Mouse (Mus musculus): ENCODE results near the gene Elmod3. TPM values are rescaled to one million over a fixed set of nuclear protein-coding genes. Genes with fewer than 3 reads are reported as not detected.

Elmod3 gene
- total RNA-seq, 4 experiments from 2014 or later, result 24.3 to 30.2 (median 26.8) TPM

DNA sequence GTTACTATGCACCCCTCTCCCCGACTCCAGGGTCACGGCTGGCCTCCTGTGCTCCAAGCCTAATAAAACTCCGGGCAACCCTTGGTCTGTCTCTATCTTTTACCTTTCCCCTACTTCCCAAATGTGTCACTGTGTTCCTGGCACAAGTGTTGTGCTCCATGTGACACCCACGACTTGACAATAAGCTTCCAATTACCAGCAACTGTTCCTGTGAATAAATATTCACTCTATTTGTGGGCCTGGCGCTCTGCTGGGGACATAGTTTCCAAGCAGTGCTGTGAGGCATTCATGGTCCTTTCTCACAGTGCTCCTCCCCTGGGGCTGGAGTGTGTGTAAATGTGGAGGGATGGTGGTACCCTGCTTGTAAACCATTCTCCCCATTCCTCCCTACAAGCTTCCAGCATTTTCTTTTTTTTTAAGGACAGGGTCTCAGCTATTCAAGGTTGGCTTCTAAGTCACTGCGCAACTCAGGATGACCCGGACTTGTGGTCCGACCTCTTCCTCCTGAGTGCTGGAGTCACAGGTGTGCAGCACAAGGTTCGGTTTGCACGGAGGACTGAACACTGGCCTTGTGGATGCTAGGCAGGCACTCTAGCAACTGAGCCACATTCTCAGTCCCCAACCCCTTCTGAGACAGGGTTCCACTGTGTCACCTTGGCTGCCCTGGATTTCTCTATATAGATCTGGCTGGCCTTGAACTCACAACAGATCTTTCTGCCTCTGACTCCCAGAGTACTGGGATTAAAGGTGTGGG, 27.4 kb downstream of the Elmod3 start:
- DNase-seq (ENCODE audit: low spot score in 2 of 2), result peak; percentile 41 to 59

DNA sequence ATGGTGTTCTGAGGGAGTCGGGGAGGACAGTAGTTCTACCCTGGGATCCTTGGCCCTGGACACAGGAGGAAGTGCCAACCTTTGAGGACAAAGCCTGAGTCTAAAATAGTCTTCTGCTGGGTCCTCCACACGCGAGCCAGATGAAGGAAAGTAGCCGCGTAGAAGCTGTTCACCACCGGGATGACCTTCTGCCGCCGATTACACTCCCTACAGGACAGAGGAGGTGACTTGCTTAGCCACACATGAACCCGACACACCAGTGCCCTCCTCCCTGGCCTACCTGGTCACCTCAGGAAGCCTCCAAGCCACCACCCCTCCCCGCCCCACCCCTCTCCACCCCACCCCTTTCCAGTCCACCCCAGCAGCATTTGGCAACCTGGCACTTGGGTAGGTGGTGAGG, 29.5 kb downstream of the Elmod3 start:
- DNase-seq (ENCODE audit: low spot score in 2 of 2), result no peak

DNA sequence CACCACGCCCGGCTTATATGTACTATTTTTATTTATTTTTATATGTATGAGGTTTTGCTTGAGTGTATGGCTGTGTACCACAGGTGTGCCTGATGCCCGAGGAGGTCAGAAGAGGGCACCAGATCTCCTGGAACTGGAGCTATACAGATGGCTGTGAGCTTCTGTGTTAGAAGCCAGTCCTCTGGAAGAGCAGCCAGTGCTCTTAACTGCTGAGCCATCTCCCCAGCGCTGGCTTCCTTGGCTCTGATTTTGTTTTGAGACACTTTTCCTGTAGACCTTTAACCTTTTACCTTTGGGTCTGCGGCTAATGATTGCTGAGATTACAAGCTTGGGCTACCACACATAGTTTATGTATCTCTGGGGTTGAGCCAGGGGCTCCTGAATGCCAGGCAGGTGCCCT, 30.7 kb downstream of the Elmod3 start:
- DNase-seq (ENCODE audit: low spot score in 2 of 2), result no peak

DNA sequence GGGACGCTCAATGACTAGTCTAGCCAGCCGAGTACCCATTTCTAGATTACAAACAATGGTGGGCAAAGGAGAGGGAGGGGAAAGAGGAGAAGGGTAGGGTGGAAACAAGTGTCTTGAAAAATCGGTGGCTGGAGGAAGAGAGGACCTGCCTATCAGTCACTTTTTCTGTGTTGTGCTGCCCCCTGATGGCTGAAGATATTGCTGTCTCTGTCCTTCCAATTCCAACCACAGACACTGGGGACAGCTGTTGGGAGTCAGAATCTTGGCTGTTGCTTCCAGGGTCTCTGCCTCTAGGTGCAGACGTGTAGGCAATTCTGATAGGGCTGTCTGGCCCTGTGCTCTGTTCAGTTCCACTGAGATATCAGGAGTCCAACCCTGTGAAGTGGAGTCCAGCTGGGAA, 32.2 kb downstream of the Elmod3 start:
- peak; percentile 85 to 95 for DNase-seq (ENCODE audit: low spot score in 2 of 2)

- no peak for DNase-seq (ENCODE audit: low spot score in 2 of 2)
Measured at GRCm38 (mm10) chr6:72565506-72565905, 32.7 kb downstream of the Elmod3 start.

DNA sequence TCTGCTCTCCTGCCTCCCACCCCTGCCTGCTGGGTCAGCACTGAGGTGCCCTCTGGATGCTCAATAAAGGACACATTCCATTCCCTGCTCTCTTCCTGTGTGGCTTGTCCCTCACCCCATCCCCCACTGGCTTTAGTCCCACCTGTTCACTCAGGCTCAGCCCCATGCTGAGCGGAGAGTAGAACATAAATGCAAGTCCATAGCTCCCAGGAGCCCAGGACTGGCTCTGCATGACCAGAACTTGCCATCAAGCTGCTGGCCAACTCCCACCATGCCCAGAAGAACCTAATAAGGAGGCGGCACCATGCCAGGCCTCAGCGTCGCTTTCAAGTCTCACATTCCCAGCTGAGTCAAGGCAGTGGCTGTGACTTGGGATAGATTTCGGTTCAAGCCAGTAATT, 35.3 kb downstream of the Elmod3 start:
- no peak for DNase-seq (ENCODE audit: low spot score in 2 of 2)

DNA sequence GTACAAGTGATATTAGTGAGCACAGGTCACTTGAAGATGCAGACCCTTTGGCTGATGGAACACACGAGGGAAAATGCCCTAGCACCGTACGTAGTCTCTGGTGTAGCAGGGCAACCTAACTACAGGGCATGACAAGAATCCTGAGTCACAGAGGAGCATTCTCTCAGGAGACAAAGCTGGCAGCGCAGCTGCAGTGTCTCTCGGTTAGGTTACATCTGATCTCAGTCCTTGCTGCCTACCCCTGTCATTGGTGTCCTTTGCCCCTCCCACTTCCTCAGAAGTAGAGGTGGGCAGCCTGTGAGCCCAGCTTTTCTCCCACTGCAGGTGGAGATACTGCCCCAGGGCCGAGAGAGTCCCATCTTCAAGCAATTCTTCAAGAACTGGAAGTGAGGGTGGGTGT, 35.7 kb downstream of the Elmod3 start:
- no peak for DNase-seq (ENCODE audit: low spot score in 2 of 2)

DNA sequence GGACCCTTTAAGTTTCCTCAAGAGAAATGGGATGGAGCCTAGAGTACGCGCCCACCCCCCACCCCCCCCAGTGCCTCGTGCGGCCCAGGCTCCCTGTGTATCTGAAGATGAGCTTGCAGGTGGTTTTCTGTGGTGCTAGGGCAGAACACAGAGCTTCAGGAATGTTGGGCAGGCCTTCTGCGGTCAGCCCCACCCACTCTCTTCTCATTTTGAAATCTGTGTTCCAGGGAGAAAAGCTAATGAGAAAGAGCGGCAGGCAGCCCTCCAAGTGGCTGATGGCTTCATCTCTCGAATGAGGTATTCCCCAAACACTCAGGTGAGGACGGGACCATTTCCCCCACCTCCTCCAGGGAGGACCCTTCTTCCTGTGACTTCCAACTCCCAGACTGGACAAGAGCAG, 37.4 kb downstream of the Elmod3 start:
- DNase-seq (ENCODE audit: low spot score in 2 of 2), result no peak

- DNase-seq (ENCODE audit: low spot score in 2 of 2), result no peak
Measured at GRCm38 (mm10) chr6:72553079-72553412, 45.2 kb downstream of the Elmod3 start.

DNA sequence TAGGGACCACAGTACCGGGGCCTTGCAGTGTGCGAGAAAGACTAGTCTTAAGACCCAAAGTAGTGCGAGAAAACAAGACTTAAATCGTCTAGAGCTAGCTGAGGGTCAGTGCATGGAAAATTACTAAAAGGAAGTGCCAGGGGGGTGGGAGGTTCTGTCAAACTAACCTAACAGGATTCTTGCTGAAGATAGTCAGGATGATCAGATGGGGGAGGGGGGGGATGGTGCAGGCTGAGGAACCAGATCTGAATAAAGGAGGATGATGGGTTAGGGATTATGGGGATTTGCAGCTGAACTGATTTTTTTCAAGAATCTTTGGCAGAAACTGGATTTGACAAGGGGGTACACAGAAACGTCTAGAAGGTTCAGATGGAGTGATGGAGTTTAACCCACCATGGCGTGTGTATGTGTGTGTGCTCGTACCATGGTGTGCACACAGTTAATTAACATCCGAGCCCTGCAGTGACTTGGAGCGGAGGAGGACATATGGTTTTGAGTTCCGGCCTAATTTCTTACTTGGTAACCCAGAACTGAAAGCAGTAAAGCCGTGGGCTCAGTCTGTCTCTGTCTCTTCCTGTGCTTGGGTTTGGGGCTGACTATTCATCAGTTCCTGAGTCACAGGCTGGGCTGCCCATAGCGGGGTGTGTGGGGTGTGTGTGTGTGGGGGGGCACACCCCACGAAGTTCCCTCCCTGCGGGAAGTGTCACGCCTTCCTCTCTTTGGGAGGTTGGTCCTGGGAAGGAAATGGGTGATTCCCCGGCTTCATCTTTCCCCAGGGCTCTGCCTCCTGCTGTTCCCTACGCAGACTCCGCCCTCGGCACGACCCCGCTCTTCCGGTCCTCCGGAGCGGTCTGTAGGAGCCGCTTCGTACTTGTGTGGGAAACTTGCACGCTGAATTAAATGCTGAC, 45.8 kb downstream of the Elmod3 start:
- peak in 1 of 2 experiments; percentile 49 for DNase-seq (ENCODE audit: low spot score in 2 of 2)

- DNase-seq (ENCODE audit: low spot score in 2 of 2), result no peak
Measured at GRCm38 (mm10) chr6:72550503-72551100, 47.6 kb downstream of the Elmod3 start.

DNA sequence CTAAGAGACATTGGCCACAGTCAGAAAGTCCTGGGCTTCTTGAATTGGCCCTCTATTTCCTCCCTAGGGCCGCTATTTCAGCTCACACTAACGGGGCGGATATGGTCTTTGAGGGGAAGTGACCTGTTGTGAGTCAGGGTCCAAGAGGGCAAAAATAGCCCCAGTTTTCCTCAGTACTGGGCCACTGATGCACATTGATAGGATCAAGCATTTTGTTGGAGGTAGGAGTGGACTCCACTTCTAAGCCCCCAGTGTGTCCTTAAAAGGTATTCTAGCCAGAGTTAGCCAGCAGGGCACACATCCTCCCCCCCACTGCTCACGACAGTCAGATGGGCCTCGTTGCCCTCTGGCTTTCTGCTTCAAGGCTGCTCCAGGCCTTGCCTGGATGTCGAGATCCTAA, 48.2 kb downstream of the Elmod3 start:
- DNase-seq (ENCODE audit: low spot score in 2 of 2), result no peak

- no peak for DNase-seq (ENCODE audit: low spot score in 2 of 2)
Measured at GRCm38 (mm10) chr6:72549041-72549580, 49.1 kb downstream of the Elmod3 start.

GRCm38 (mm10) chr6:72547862-72548261, 50.4 kb downstream of the Elmod3 start:
- no peak for DNase-seq (ENCODE audit: low spot score in 2 of 2)

GRCm38 (mm10) chr6:72547121-72547520, 51.1 kb downstream of the Elmod3 start:
- no peak for DNase-seq (ENCODE audit: low spot score in 2 of 2)

DNA sequence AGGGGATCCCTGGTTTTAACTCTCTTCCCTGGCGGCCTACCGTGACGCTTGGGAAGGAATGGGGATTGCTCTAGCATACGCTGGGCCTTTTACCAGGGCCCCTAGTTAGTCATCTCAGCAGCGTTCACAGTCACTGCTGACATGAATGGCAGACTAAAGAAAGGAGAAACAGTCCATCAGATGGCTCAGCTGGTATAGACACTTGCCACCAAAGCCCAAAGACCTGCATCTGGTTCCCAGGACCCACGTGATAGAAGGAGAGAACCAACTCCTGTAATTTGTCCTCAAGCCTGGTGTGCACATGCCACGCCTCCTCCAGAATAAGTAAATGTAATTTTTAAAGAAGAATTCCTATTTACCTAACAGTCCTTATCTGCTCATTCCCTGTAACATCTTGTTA, 52.8 kb downstream of the Elmod3 start:
- no peak for DNase-seq (ENCODE audit: low spot score in 2 of 2)

- no peak for DNase-seq (ENCODE audit: low spot score in 2 of 2)
Measured at GRCm38 (mm10) chr6:72544283-72544987, 53.8 kb downstream of the Elmod3 start, which contains the start of gene Capg. Gene Capg (plus strand): TSS chr6:72544391.

- DNase-seq (ENCODE audit: low spot score in 2 of 2), result no peak
Measured at GRCm38 (mm10) chr6:72543265-72543850, 54.9 kb downstream of the Elmod3 start.

- peak; percentile 89 to 94 for DNase-seq (ENCODE audit: low spot score in 2 of 2)
Measured at GRCm38 (mm10) chr6:72538562-72539031, 59.6 kb downstream of the Elmod3 start.

GRCm38 (mm10) chr6:72537998-72538500, 60.2 kb downstream of the Elmod3 start:
- no peak for DNase-seq (ENCODE audit: low spot score in 2 of 2)

Measured in layer of hippocampus, adult 8-10 months (tissue).